23 mouse cellular contexts compared by ENCODE assay signal in genomic region chr6:126102571-126102970, GRCm38 (mm10).
DNase-seq lines count a peak whose midpoint lies in the region; TF ChIP-seq lines count a peak whose summit lies in the region.
"Had no signal": no experiment of that assay in that cellular context is flagged by ENCODE, and none has a peak within 500 bp of the region (broad histone marks: within the 10 kb centered on the region; RNA-seq: fewer than 3 reads in every experiment).

No protein-coding gene starts in this region.

- no peak overlapping the region for H3K4me3 ChIP-seq in heart, adult 2 months
- H3K4me3 ChIP-seq: embryonic facial prominence, embryonic 13.5 days; embryonic facial prominence, embryonic 15.5 days; erythroblast, embryonic 14.5 days; forebrain, embryonic 10.5 days; forebrain, embryonic 12.5 days had no signal

- 81% methylated on average over 6 of the region's 6 CpGs for WGBS in heart, adult 2 months

- H3K36me3 ChIP-seq in heart, adult 2 months (ENCODE audit: control insufficient read depth, insufficient read depth, low read length): peaks cover 9% of the 10 kb centered on the region; the same call in 1 of the 2 replicates
- H3K36me3 ChIP-seq: forebrain, embryonic 12.5 days; G1E had no signal

- TF ChIP-seq CTCF in heart, adult 2 months (IDR thresholded peaks at IDR 0.05): no peak

- H3K9ac ChIP-seq in heart, adult 2 months (ENCODE audit: low read depth, low read length): no peak overlapping the region
- H3K9ac ChIP-seq: embryonic facial prominence, embryonic 13.5 days; embryonic facial prominence, embryonic 15.5 days; forebrain, embryonic 12.5 days had no signal

- peak overlapping the region; percentile 7 for H3K27ac ChIP-seq in heart, adult 2 months
- H3K27ac ChIP-seq: embryonic facial prominence, embryonic 13.5 days; embryonic facial prominence, embryonic 15.5 days; forebrain, embryonic 10.5 days; forebrain, embryonic 12.5 days had no signal

- intact Hi-C loops in heart, adult 2 months (cut with DNase I): no loop called here
- intact Hi-C loops in heart, postnatal 14 days (cut with DNase I): no loop called here
- intact Hi-C loops in left cerebral cortex, postnatal 10 days (cut with DNase I): no loop called here

- no peak for DNase-seq in heart, adult 2 months
- no peak for DNase-seq in heart, postnatal 14 days
- DNase-seq in ES-CJ7 (ENCODE audit: low read depth, low spot score) (peak; percentile 70), R1 (ENCODE audit: low read depth, low spot score) (peak; percentile 78)
- DNase-seq in left cerebral cortex, postnatal 10 days (ENCODE audit: extremely low spot score in 1 of 2, low spot score in 2 of 2): no peak
- DNase-seq in gastrocnemius, postnatal 25 days: no peak
- DNase-seq: adrenal gland, adult 2 months; adrenal gland, postnatal 10 days; adrenal gland, postnatal 25 days; B cell, adult 2 months; cerebellum, adult 11 months; cerebellum, adult 18-20 months; cerebellum, adult 8-10 months; cerebellum, adult 9-11 months; cerebellum, postnatal 14 days; cerebellum, postnatal 36 days; embryo, embryonic 11 days had no signal

- H3K27me3 ChIP-seq in heart, adult 2 months (ENCODE audit: control insufficient read depth, insufficient read depth, low read length): no peaks in the 10 kb centered on the region
- H3K27me3 ChIP-seq: embryonic facial prominence, embryonic 13.5 days; embryonic facial prominence, embryonic 15.5 days; forebrain, embryonic 12.5 days had no signal

- peaks cover 21% of the 10 kb centered on the region for H3K4me1 ChIP-seq in heart, adult 2 months (ENCODE audit: control insufficient read depth, insufficient read depth, low read length)
- H3K4me1 ChIP-seq: forebrain, embryonic 12.5 days had no signal

- no peaks in the 10 kb centered on the region for H3K79me2 ChIP-seq in heart, adult 2 months (replicated peaks; ENCODE audit: control insufficient read depth, insufficient read depth, low read length)

- no peak for TF ChIP-seq POLR2A in heart, adult 2 months (IDR thresholded peaks at IDR 0.05; ENCODE audit: insufficient read depth, low read depth, low read length)

- no peak for TF ChIP-seq EP300 in heart, adult 2 months (IDR thresholded peaks at IDR 0.05; ENCODE audit: insufficient read depth, low read depth, low read length)

Comparison
In these comparisons a context has a peak if more than half of its experiments do, and no peak if none do; other contexts are left out.
1. DNase-seq: peak in ES-CJ7 (single experiment) and R1 (single experiment); none in heart, adult 2 months (0 of 2), heart, postnatal 14 days (0 of 2), left cerebral cortex, postnatal 10 days (0 of 2) and gastrocnemius, postnatal 25 days (single experiment).